Mouse (Mus musculus): ENCODE measurements around the gene Rcan3.

DNA sequence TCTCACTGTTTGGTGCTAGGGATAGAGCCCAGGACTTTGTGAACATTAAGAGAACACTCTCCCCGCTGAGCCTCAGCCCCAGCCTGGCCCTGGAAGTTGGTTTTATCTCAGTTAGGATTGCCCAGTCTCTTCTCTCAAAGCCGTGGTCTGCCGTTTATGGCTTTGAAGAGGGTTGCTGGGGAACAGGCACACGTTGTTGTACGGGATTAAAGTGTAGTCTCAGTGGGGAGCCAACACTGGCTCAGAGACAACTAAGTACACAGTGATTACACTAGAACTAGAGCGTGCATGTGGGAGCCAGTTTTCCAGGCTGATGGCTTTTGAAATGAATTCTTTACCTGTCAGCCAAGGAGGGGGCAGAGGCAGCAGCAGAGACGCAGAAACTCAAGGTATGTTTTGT is 31.8 kb downstream of the Rcan3 start:
- TF ChIP-seq CTCF (IDR thresholded peaks at IDR 0.05; ENCODE audit: low read depth, low read length) = no peak
- TF ChIP-seq EP300 (IDR thresholded peaks at IDR 0.05; ENCODE audit: insufficient read depth, low read depth, low read length) = no peak
